Mouse (Mus musculus): ENCODE measurements around the gene Lrrc57.

DNA sequence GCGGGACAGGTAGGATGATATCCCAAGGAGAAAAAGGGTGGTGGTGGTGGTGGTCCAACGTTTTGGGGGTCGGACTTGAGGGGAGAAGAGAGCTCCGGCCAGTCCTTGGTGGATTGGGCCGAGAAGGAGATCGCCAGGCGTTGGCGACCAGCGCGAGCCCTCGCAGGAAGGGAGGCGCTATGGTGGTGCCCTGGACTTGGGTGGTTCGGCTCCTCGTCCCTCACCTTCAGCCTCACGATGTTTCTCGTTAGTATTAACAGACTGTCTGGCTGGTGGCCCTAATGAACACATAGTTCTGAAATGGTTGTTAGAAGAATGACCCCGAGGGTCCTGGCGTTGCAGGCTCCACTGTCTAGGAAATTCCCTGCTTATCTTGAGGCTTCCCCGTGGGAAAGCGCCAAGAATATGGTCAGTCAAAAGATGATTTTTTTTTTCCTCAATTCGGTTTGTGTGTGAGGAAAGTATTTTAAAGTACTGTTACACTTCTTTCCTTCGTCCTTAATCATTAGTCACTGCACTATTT is 41.5 kb downstream of the Lrrc57 start:
- no peak for TF ChIP-seq CEBPB (IDR thresholded peaks at IDR 0.05; ENCODE audit: low read depth)
- no peak for TF ChIP-seq MAX (IDR thresholded peaks at IDR 0.05)
- TF ChIP-seq CTCF (IDR thresholded peaks at IDR 0.05; ENCODE audit: control insufficient read depth, insufficient read depth, insufficient read length), result no peak
- no peak for TF ChIP-seq USF1 (IDR thresholded peaks at IDR 0.05; ENCODE audit: low read depth)
- no peak for TF ChIP-seq MYOG (IDR thresholded peaks at IDR 0.05; ENCODE audit: control insufficient read depth, extremely low read depth, insufficient read length)
- TF ChIP-seq FOSL1 (IDR thresholded peaks at IDR 0.05; ENCODE audit: insufficient read depth, low read length, poor library complexity, severe bottlenecking), result no peak
- no peak for TF ChIP-seq MYOD1 (IDR thresholded peaks at IDR 0.05; ENCODE audit: control insufficient read depth, insufficient read length, low read depth)
